Mouse (Mus musculus) CH12.LX (cell line): ENCODE measurements around the gene Cck. TPM values are rescaled to one million over a fixed set of nuclear protein-coding genes. Genes with fewer than 3 reads are reported as not detected.

Experiments used
- DNase-seq: peaks from one replicate; pipeline ENCODE4 v3.0.0-alpha.2; 2013; ENCODE audit errors: extremely low read depth
- H3K27ac ChIP-seq: 2 replicates; pipeline ENCODE4 v1.5.1; 2012; ENCODE audit warnings: low read depth, mild to moderate bottlenecking, control low read depth, moderate library complexity; ENCODE audit not compliant: insufficient read depth
- H3K27me3 ChIP-seq: replicated peaks from 2 replicates; pipeline ENCODE3; 2012; ENCODE audit warnings: inconsistent platforms
- H3K36me3 ChIP-seq, 2 experiments: replicated peaks in 1 of 2; 2 replicates each; pipeline versions ENCODE3 to v1.6.1; 2012; ENCODE audit warnings: inconsistent platforms in 1 of 2, low read length in 1 of 2, mild to moderate bottlenecking in 1 of 2, mixed read lengths in 1 of 2, moderate library complexity in 1 of 2; ENCODE audit not compliant: control insufficient read depth in 1 of 2, insufficient read depth in 1 of 2
- H3K4me1 ChIP-seq, 2 experiments: 2 replicates each; pipeline ENCODE4 v1.6.1; 2012; ENCODE audit warnings: inconsistent platforms in 1 of 2, moderate library complexity in 1 of 2; ENCODE audit not compliant: insufficient read depth in 2 of 2, control insufficient read depth in 1 of 2
- H3K4me2 ChIP-seq: 2 replicates; pipeline ENCODE4 v1.6.1; 2012; ENCODE audit warnings: low read depth, mild to moderate bottlenecking, control low read depth; ENCODE audit not compliant: poor library complexity, insufficient read depth, severe bottlenecking
- H3K4me3 ChIP-seq, 3 experiments: fragments of 150-350 bp in 1 of 3; sonication (generic) in 1 of 3; replicated peaks in 1 of 3; 2 replicates each; pipeline versions ENCODE3 to v1.5.1; 2011 to 2012; ENCODE audit warnings: low read depth in 2 of 3, low read length in 2 of 3, mild to moderate bottlenecking in 2 of 3, moderate library complexity in 2 of 3, control low read depth in 1 of 3, improper control_type of control experiment in 1 of 3, inconsistent platforms in 1 of 3, mixed read lengths in 1 of 3; ENCODE audit not compliant: poor library complexity in 1 of 3
- H3K79me2 ChIP-seq: replicated peaks from 2 replicates; pipeline ENCODE4 v1.6.1; 2012; ENCODE audit warnings: mild to moderate bottlenecking, moderate library complexity; ENCODE audit not compliant: control insufficient read depth, poor library complexity, insufficient read depth, severe bottlenecking; ENCODE audit errors: extremely low read depth
- H3K9ac ChIP-seq: 2 replicates; pipeline ENCODE4 v1.6.1; 2012; ENCODE audit warnings: low read depth, mild to moderate bottlenecking, control low read depth, moderate library complexity; ENCODE audit not compliant: insufficient read depth
- H3K9me3 ChIP-seq: replicated peaks from 2 replicates; pipeline ENCODE3; 2012; ENCODE audit warnings: low read length, inconsistent platforms, mixed read lengths
- BHLHE40 ChIP-seq: IDR thresholded peaks from 2 replicates; pipeline ENCODE4 v1.6.1; 2011; ENCODE audit warnings: mild to moderate bottlenecking, low read depth, low read length, improper control_type of control experiment
- CHD2 ChIP-seq: IDR thresholded peaks from 2 replicates; pipeline ENCODE4 v1.6.1; 2011; ENCODE audit warnings: low read length, improper control_type of control experiment
- CTCF ChIP-seq, 2 experiments: IDR thresholded peaks in 1 of 2; conservative IDR thresholded peaks in 1 of 2; 2 replicates each; pipeline ENCODE4 v1.5.1; 2011 to 2012; ENCODE audit warnings: low read depth in 2 of 2, low read length in 2 of 2, improper control_type of control experiment in 1 of 2, inconsistent platforms in 1 of 2, mild to moderate bottlenecking in 1 of 2, moderate library complexity in 1 of 2
- E2F4 ChIP-seq: IDR thresholded peaks from 2 replicates; pipeline ENCODE4 v1.6.1; 2011; ENCODE audit warnings: low read depth, low read length, improper control_type of control experiment; ENCODE audit not compliant: insufficient replicate concordance
- ELF1 ChIP-seq: IDR thresholded peaks from 2 replicates; pipeline ENCODE4 v1.6.1; 2014; ENCODE audit warnings: low read depth, mild to moderate bottlenecking, inconsistent platforms, low read length, improper control_type of control experiment
- EP300 ChIP-seq: IDR thresholded peaks from 2 replicates; pipeline ENCODE4 v1.6.1; 2011; ENCODE audit warnings: low read length, improper control_type of control experiment
- ETS1 ChIP-seq: conservative IDR thresholded peaks from 2 replicates; pipeline ENCODE4 v1.6.1; 2012; ENCODE audit warnings: low read depth, mild to moderate bottlenecking, inconsistent platforms, low read length, improper control_type of control experiment, moderate library complexity
- GABPA ChIP-seq: IDR thresholded peaks from 2 replicates; pipeline ENCODE4 v1.6.1; 2012; ENCODE audit warnings: low read depth, low read length, improper control_type of control experiment, inconsistent platforms; ENCODE audit not compliant: insufficient replicate concordance
- IRF4 ChIP-seq: IDR thresholded peaks from 2 replicates; pipeline ENCODE4 v1.6.1; 2014; ENCODE audit warnings: low read depth, mild to moderate bottlenecking, inconsistent platforms, low read length, improper control_type of control experiment
- JUN ChIP-seq: IDR thresholded peaks from 2 replicates; pipeline ENCODE4 v1.6.1; 2011; ENCODE audit warnings: low read depth, mild to moderate bottlenecking, low read length, improper control_type of control experiment, moderate library complexity; ENCODE audit not compliant: insufficient read depth
- JUND ChIP-seq: conservative IDR thresholded peaks from 2 replicates; pipeline ENCODE4 v1.6.1; 2011; ENCODE audit warnings: low read depth, low read length, improper control_type of control experiment
- MAFK ChIP-seq: IDR thresholded peaks from 2 replicates; pipeline ENCODE4 v1.6.1; 2011; ENCODE audit warnings: low read length, improper control_type of control experiment; ENCODE audit not compliant: insufficient replicate concordance
- MAZ ChIP-seq: IDR thresholded peaks from 2 replicates; pipeline ENCODE4 v1.6.1; 2012; ENCODE audit warnings: low read depth, mild to moderate bottlenecking, inconsistent platforms, low read length, improper control_type of control experiment, moderate library complexity
- MEF2A ChIP-seq: IDR thresholded peaks from 2 replicates; pipeline ENCODE4 v1.6.1; 2014; ENCODE audit warnings: low read depth, mild to moderate bottlenecking, inconsistent platforms, low read length, improper control_type of control experiment, borderline replicate concordance
- MYC ChIP-seq: IDR thresholded peaks from 2 replicates; pipeline ENCODE4 v1.6.1; 2011; ENCODE audit warnings: low read depth, mild to moderate bottlenecking, improper control_type of control experiment, low read length
- NELFE ChIP-seq: IDR thresholded peaks from 2 replicates; pipeline ENCODE4 v1.6.1; 2011; ENCODE audit warnings: low read depth, low read length, improper control_type of control experiment
- PAX5 ChIP-seq: IDR thresholded peaks from 2 replicates; pipeline ENCODE4 v1.6.1; 2012; ENCODE audit warnings: low read length, inconsistent platforms, mixed read lengths
- POLR2A ChIP-seq: IDR thresholded peaks from 2 replicates; pipeline ENCODE4 v1.6.1; 2011; ENCODE audit warnings: low read depth, mild to moderate bottlenecking, improper control_type of control experiment, low read length
- POLR2AphosphoS2 ChIP-seq: IDR thresholded peaks from 2 replicates; pipeline ENCODE4 v1.6.1; 2011; ENCODE audit warnings: low read depth, low read length, improper control_type of control experiment
- RAD21 ChIP-seq: IDR thresholded peaks from 2 replicates; pipeline ENCODE4 v1.6.1; 2011; ENCODE audit warnings: low read depth, mild to moderate bottlenecking, low read length, improper control_type of control experiment, moderate library complexity
- RCOR1 ChIP-seq: conservative IDR thresholded peaks from 2 replicates; pipeline ENCODE4 v1.6.1; 2012; ENCODE audit warnings: low read depth, mild to moderate bottlenecking, inconsistent platforms, low read length, improper control_type of control experiment
- SIN3A ChIP-seq: IDR thresholded peaks from 2 replicates; pipeline ENCODE4 v1.6.1; 2012; ENCODE audit warnings: low read length, improper control_type of control experiment, inconsistent platforms
- TCF12 ChIP-seq: IDR thresholded peaks from 2 replicates; pipeline ENCODE4 v1.6.1; 2014; ENCODE audit warnings: low read depth, mild to moderate bottlenecking, inconsistent platforms, low read length, improper control_type of control experiment
- USF2 ChIP-seq: conservative IDR thresholded peaks from 2 replicates; pipeline ENCODE4 v1.6.1; 2011; ENCODE audit warnings: low read depth, low read length, improper control_type of control experiment
- ZC3H11A ChIP-seq: IDR thresholded peaks from 2 replicates; pipeline ENCODE4 v1.6.1; 2012; ENCODE audit warnings: low read depth, mild to moderate bottlenecking, inconsistent platforms, low read length, improper control_type of control experiment
- ZKSCAN1 ChIP-seq: IDR thresholded peaks from 2 replicates; pipeline ENCODE4 v1.6.1; 2012; ENCODE audit warnings: low read depth, inconsistent platforms, low read length, improper control_type of control experiment, borderline replicate concordance
- ZMIZ1 ChIP-seq: IDR thresholded peaks from 2 replicates; pipeline ENCODE4 v1.6.1; 2012; ENCODE audit warnings: low read depth, mild to moderate bottlenecking, inconsistent platforms, low read length, improper control_type of control experiment
- ZNF384 ChIP-seq: IDR thresholded peaks from 2 replicates; pipeline ENCODE4 v1.6.1; 2012; ENCODE audit warnings: low read depth, low read length, improper control_type of control experiment, inconsistent platforms
- dilution Hi-C: fragments of 300-500 bp; cut with MboI; formaldehyde crosslinking; loops from 2 replicates; pipeline ENCODE4 v1.14.3; 2020; ENCODE audit warnings: low sequenced_read_pairs; ENCODE audit not compliant: extremely low pct_unique_long_range_greater_than_20kb, extremely low pct_ligation_motif_present
- in situ Hi-C: fragments of 300-500 bp; cut with MboI; formaldehyde crosslinking; loops from 3 replicates; pipeline ENCODE4 v1.14.3; 2019; ENCODE audit warnings: low sequenced_read_pairs, low pct_ligation_motif_present, low pct_unique_long_range_greater_than_20kb, mixed read lengths
- polyA plus RNA-seq: library from polyadenylated mRNA; unstranded; fragments of >175 nt; gene quantifications from 2 replicates; pipeline ENCODE4 v1.2.1, GENCODE M21; 2012; ENCODE audit warnings: low read depth; ENCODE audit not compliant: insufficient read length
- total RNA-seq, 2 experiments: library from RNA; depleted of rRNA; stranded (reverse); fragments of 300-350 nt in 1 of 2; fragments of >200 nt in 1 of 2; gene quantifications; 2 replicates each; pipeline ENCODE4 v1.2.3; 2012 to 2014

Cck gene
- total and polyA plus RNA-seq, 3 experiments, result not detected

GRCm38 (mm10) chr9:121443696-121444366 is 51.7 kb downstream of the Cck start:
- no peak for DNase-seq
- Histone ChIP-seq H3K9me3 (no peaks in the 10 kb centered on the region), H3K36me3 (peaks cover 40 to 86% of the 10 kb centered on the region in 2 experiments), H3K27me3 (no peaks in the 10 kb centered on the region), H3K79me2 (no peaks in the 10 kb centered on the region), H3K4me1 (0 out of 4 replicates have a peak, but pooled peaks cover 0 to 6% of the 10 kb centered on the region in 2 experiments), H3K9ac (no peak overlapping the region), H3K4me2 (no peak overlapping the region), H3K4me3 (no peak overlapping the region), H3K27ac (no peak overlapping the region)
- no peak for TF ChIP-seq RCOR1
- TF ChIP-seq NELFE, result no peak
- no peak for TF ChIP-seq USF2
- no peak for TF ChIP-seq TCF12
- TF ChIP-seq MAFK, result no peak
- no peak for TF ChIP-seq ELF1
- no peak for TF ChIP-seq JUND
- TF ChIP-seq ZNF384, result no peak
- TF ChIP-seq RAD21, result no peak
- TF ChIP-seq ZMIZ1, result no peak
- TF ChIP-seq MEF2A, result no peak
- TF ChIP-seq EP300, result no peak
- no peak for TF ChIP-seq POLR2A
- no peak for TF ChIP-seq MAZ
- no peak for TF ChIP-seq E2F4
- no peak for TF ChIP-seq MYC
- TF ChIP-seq IRF4, result no peak
- no peak for TF ChIP-seq CTCF (conservative IDR thresholded peaks at IDR 0.05 in 1 of 2, IDR thresholded peaks at IDR 0.05 in 1 of 2; ENCODE audit: low read depth in 2 of 2, low read length in 2 of 2)
- no peak for TF ChIP-seq CHD2
- TF ChIP-seq ZC3H11A, result no peak
- dilution Hi-C loops (no loop called here), in situ Hi-C loops (loop anchor here (10.0 kb wide), 1 partner anchor 59 kb away; no protein-coding TSS in a partner anchor)

GRCm38 (mm10) chr9:121442145-121442544 is 53.3 kb downstream of the Cck start:
- H3K9ac ChIP-seq, result no peak overlapping the region
- TF ChIP-seq POLR2A (no peak), PAX5 (no peak), MYC (no peak), POLR2AphosphoS2 (no peak), GABPA (no peak), ZNF384 (no peak), ZKSCAN1 (no peak), ETS1 (no peak), BHLHE40 (no peak), IRF4 (no peak), SIN3A (no peak), ELF1 (no peak), JUN (no peak), ZMIZ1 (no peak), TCF12 (no peak)
- 0 out of 4 replicates have a peak, but pooled peaks cover 0 to 6% of the 10 kb centered on the region in 2 experiments for H3K4me1 ChIP-seq
- H3K27ac ChIP-seq, result no peak overlapping the region
- H3K4me3 ChIP-seq, result no peak overlapping the region
- no peak overlapping the region for H3K4me2 ChIP-seq
- dilution Hi-C loops, result no loop called here
- peaks cover 28 to 81% of the 10 kb centered on the region in 2 experiments for H3K36me3 ChIP-seq
- H3K79me2 ChIP-seq, result no peaks in the 10 kb centered on the region
- DNase-seq, result no peak
- H3K9me3 ChIP-seq, result no peaks in the 10 kb centered on the region
- in situ Hi-C loops, result loop anchor here (10.0 kb wide), 1 partner anchor 57 kb away; no protein-coding TSS in a partner anchor
- H3K27me3 ChIP-seq, result no peaks in the 10 kb centered on the region
